Mouse (Mus musculus) testis, adult 2 months (tissue): ENCODE results near the gene Iqce.

Experiments
- CTCF ChIP-seq: fragments of 200-500 bp; IDR thresholded peaks from 2 replicates; pipeline ENCODE4 v1.5.1; 2012; ENCODE audit warnings: low read depth, mild to moderate bottlenecking, inconsistent platforms, low read length, moderate library complexity; ENCODE audit not compliant: control insufficient read depth, insufficient read depth, insufficient replicate concordance
- POLR2A ChIP-seq: fragments of 200-500 bp; IDR thresholded peaks from 2 replicates; pipeline ENCODE4 v1.6.1; 2012; ENCODE audit warnings: low read depth, mild to moderate bottlenecking, inconsistent platforms, low read length, moderate library complexity; ENCODE audit not compliant: control insufficient read depth

- TF ChIP-seq POLR2A (no peak), CTCF (no peak)
These were observed 13.7 kb downstream of the Iqce start for GRCm38 (mm10) chr5:140688434-140688833.
